Mouse (Mus musculus): ENCODE data around the gene Nudt9.
A peak's percentile ranks its signal among the peaks of the same experiment; 100 is the strongest.

Nudt9 gene

DNA sequence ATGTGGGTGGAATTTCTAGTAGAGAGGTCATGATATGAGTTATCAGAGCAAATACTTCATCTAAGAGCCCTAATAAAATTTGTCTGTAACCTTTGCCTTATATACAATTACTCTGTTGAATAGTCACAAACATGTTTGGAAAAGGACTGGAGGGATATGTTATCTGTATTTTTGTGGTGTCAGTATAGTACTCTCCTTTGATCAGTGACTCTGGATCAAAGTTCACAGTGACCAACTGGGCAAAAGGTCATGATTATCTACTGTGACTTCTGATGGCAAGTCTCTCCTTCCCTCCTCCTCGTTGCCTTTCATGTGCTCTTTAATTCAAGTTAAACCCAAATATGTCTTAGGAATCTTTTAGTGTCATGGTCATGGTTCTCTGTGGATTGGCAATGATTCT, 10.3 kb upstream of the Nudt9 start:
- DNase-seq (ENCODE audit: low read depth in 2 of 2, low spot score in 2 of 2), result no peak

DNA sequence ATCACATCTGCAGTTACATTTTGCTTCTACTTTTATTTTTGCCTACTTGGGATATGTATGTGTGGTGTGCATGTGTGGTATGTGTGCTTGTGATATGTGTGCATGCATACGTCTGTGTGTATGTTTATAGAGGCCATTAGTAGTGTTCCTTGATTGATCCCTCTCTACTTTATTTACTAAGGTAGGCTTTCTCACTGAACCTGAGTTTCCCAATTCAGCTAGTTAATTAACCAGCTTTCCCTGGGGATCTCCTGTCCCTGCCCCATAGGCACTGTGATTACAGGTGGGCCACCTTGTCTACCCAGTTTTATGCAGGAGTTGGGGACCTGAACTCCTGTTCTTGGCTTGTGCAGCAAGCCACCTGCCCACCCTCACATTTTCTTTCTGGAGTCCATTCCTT, 9.4 kb upstream of the Nudt9 start:
- no peak for DNase-seq (ENCODE audit: low read depth in 2 of 2, low spot score in 2 of 2)

DNA sequence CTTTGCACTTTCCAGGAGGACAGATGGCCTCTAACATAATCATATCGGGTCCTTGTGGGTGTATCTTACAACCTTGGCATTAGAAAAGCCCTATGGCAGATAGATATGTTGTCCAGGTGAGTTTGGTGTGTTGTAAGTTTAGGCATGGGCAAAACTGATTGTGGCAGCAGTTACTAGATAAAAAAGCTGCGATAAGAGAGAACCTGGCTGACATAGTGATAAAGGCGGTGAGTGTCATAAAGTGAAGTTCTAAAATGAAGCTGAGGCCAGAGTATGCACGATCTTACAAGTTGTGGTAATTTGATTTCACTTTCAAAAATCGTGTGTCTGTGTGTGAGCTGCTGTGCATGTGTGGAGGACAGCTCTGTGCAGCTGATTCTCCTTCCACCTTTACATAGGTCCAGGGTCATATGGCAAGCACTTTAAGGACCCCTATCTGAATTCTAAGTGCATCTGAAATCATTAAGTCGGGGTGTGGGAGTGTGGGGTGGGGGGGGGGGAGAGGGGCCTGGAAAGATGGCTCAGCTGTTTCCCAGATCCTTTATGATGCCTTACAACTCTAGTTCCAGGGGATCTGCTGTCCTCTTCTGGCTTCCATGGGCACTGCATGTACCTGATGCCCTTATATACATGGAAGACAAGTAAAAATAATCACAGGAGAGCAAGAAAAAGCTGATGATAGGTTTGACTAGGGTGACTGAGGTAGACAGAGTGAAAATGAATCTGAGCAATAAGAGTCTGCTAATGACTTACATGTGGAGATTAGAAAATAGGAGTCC, 6.8 kb upstream of the Nudt9 start:
- no peak for DNase-seq (ENCODE audit: low read depth in 2 of 2, low spot score in 2 of 2)

DNA sequence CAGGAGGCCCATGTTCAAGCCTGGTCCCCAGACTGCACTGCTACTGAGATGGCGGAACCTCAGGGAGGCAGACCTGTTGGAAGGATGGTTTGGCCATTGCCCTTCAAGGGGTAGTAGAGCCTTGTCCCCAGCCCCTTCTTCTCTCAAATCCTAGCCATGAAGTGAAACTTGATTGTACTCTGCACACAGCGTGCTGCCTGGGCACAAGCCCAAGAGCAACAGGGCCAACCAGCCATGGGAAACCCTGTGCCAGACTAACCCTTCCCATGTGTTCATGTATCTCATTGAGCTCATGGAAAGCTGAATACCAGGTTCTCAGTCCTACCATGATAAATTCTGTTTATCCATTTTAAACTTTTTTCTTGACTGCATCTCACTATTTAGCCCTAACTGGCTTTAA, 3.2 kb upstream of the Nudt9 start:
- no peak for DNase-seq (ENCODE audit: low read depth in 2 of 2, low spot score in 2 of 2)

- no peak for DNase-seq (ENCODE audit: low read depth in 2 of 2, low spot score in 2 of 2)
Observed at GRCm38 (mm10) chr5:104043704-104044103, 2.4 kb upstream of the Nudt9 start.

DNA sequence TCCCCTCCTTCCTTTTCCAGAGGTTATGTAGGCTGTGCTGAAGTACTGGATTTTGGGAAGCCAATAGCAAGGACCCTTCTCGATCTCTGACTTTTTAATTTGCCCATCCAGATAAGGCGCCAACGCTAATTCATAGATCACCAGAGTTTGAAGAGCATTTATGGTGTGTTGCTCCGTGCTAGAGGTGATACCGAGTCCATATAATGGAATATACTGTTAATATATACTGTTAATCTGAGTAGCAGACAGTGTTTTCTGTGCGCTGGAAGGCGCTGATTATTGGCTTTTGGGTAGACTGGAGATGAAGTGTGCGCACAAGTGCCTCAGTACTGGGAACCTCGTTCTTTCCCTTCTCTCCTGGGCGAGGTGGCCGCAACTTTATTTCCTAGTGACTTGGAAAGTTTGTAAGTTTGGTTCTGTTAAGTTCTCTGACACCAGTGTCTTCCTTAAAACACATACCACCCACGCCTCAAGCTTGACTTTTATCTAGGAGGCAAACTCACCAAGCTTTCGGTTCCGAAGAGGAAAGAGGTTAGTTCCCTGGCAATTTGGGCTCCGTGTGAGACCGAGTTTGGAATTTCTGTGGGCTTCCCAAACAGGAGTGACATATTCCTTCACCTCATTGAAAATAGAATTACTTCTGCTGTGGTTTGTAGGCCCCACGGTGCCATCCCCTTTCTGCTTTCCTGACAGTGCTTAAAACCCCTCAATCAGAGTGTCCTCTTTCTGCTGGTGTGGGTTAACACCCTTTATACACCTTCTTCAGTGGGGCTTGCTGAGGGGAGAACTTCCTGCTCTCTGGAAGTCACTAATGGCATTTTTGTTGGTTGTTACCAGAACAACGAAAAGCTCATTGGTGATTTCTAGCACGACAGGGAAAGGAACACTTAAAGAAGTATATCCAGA, 1.3 kb downstream of the Nudt9 start:
- no peak for DNase-seq (ENCODE audit: low read depth in 2 of 2, low spot score in 2 of 2)

DNA sequence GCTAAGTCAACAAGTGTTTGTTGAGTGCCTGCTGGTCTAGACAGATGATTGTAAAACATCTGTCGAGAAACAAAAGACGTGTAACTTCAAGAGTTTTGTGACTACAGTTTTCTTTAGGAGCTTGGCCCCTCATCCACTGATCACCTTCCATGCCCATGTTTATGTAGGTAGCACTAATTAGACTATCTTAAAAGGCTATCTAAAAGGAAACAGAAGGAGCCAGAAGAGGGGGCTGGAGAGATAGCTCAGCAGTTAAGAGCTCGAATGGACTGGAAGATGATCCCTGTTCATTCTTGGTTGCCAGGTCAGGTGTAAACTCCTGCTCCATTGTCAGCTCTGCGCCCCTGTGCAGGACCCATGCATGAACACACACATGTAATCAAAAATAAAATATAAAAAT, 2.0 kb downstream of the Nudt9 start:
- DNase-seq (ENCODE audit: low read depth in 2 of 2, low spot score in 2 of 2), result no peak

- peak; percentile 14 to 36 for DNase-seq (ENCODE audit: low read depth in 2 of 2, low spot score in 2 of 2)
Observed at GRCm38 (mm10) chr5:104052956-104053355, 6.8 kb downstream of the Nudt9 start.

DNA sequence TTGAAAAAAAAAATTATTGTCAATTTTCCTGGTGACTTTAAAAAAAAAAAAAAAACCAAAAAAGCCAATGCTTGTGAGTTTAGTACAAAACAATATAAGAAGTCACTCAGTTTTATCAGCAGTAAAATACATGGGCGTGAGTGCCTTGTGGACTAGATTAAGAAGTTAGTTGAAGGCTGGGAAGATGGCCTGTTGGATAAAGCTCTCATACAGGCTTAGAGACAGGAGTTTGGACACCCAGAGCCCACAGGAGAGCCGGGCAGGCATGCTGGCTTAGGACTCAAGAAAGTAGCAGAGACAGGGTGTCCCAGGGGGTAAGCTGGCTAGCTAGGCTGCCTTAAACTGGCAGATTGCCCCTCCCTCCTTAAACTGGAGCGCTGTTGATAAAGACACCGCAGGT, 8.8 kb downstream of the Nudt9 start:
- DNase-seq (ENCODE audit: low read depth in 2 of 2, low spot score in 2 of 2), result no peak

- DNase-seq (ENCODE audit: low read depth in 2 of 2, low spot score in 2 of 2), result no peak
Observed at GRCm38 (mm10) chr5:104055816-104056215, 9.7 kb downstream of the Nudt9 start.

DNA sequence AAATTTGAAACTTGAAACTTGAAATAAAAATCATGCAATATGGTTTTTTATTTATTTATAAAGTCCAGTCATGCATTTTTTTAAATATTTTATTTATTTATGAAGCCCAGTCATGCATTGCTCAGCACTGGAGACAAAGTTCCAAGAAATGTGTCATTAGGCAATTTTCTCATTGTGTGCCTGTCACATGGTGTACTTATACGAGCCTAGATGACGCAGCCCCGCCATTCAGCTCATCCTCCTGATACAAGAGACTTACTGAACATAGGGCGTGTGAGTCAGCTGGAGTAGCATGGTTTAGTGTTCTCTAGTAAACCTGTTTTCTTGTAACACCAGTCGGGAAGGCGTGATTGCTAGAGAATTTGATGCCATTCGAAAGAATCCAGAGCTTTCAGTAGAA, 10.2 kb downstream of the Nudt9 start:
- no peak for DNase-seq (ENCODE audit: low read depth in 2 of 2, low spot score in 2 of 2)

DNA sequence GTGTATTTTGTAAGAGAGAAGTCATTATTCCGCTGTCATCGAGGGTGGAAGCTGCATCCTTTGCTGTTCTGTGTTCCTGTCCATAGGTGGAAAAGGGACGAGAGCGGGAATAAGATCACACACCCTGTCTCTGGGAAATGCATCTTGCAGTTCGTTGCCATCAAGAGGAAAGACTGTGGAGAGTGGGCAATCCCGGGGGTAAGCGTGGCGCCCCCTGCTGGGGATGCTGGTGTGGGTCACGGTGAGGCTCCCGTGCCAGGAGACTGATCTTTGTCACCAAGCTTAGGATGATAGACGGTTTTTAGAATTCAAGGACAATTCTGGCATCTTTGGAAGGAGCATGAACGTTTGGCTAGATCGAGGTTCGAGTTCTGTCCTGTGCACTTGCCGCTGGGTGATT, 11.9 kb downstream of the Nudt9 start:
- peak; percentile 64 to 72 for DNase-seq (ENCODE audit: low read depth in 2 of 2, low spot score in 2 of 2)

DNA sequence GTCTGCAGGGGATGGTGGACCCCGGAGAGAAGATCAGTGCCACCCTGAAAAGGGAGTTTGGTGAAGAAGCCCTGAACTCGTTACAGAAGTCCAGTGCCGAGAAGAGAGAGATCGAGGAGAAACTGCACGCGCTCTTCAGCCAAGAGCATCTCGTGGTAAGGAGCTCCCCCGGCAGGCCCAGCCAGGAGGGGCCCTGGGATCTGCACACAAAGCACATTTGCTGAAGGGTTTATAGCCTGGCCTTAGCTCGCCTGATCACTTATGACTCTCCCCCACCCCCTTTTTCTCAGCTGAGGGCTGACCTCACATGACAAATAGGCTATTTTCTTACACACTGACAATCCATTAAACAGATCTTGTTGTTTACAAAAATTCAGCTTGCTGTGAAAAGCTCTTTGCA, 13.5 kb downstream of the Nudt9 start:
- no peak for DNase-seq (ENCODE audit: low read depth in 2 of 2, low spot score in 2 of 2)

DNA sequence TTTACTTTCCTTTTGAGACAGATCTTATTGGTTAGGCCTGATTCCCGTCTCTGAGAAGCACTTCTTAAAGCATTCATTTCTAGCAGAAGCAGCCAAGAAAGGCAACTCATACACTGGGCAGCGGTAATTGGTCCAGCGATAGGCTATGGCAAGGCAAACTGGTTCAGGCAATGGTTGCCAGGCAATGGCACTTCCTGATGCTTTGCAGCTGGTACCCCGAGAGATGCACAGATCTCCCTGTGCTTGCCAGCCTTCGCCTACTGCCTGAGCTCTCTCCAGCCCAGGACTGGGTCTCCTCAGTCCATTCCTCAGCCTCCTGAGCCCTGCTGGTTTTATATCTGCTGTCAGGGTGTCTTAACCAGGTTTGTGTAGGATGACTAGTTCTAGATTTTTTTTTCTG, 14.3 kb downstream of the Nudt9 start:
- DNase-seq (ENCODE audit: low read depth in 2 of 2, low spot score in 2 of 2), result no peak

- no peak for DNase-seq (ENCODE audit: low read depth in 2 of 2, low spot score in 2 of 2)
Observed at GRCm38 (mm10) chr5:104061936-104062772, 16.0 kb downstream of the Nudt9 start.

DNA sequence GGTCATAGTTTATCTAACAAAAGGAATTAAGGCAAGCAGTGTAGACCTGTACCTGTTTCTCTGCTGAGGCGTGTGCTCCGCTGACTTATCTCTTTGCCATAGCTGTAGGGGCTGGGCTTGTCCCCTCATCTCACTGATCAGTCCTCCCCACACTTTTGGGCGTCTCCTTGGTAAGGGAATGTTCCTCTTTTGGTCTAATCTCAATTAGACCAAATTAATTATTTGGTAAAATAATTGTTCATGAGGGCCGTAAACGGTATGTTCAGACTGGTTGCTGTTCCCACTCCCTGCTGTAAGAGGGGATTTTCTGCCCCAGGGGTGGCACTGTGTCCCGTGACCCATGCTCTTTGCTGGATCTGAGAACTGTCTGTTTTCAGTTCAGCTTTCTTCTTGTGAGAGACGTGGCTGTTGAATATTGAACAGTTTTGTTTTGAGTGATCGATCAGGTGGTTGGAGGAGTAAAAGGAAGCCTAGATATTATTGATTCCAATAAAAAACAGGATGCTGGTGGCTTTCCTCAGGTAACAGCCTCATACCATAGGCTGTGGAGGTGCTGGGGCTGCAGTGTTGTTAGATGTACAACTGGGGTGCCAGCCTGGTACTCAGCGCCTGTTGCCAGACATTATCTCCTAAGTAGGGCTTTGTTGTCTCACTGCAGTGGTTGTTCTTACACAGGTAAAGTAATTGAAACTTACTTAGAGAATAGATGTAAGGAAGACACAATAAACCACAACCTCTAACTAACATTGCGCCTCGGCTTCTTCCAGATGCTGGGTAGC, 16.9 kb downstream of the Nudt9 start:
- DNase-seq (ENCODE audit: low read depth in 2 of 2, low spot score in 2 of 2), result no peak

GRCm38 (mm10) chr5:104068751-104069150, 22.6 kb downstream of the Nudt9 start:
- DNase-seq (ENCODE audit: low read depth in 2 of 2, low spot score in 2 of 2), result no peak

- DNase-seq (ENCODE audit: low read depth in 2 of 2, low spot score in 2 of 2), result no peak
Observed at GRCm38 (mm10) chr5:104071048-104071447, 24.9 kb downstream of the Nudt9 start.

- no peak for DNase-seq (ENCODE audit: low read depth in 2 of 2, low spot score in 2 of 2)
Observed at GRCm38 (mm10) chr5:104072272-104072886, 26.3 kb downstream of the Nudt9 start.

- no peak for DNase-seq (ENCODE audit: low read depth in 2 of 2, low spot score in 2 of 2)
Observed at GRCm38 (mm10) chr5:104073602-104074001, 27.5 kb downstream of the Nudt9 start.

All from CD8-positive naive resting alpha-beta T cell, adult 2 months (primary cell).